Mouse (Mus musculus) right cerebral cortex, postnatal 25 days (tissue): Measurements from ENCODE around the gene Ss18l1.

ENCODE experiments used
- DNase-seq: peaks from one replicate; pipeline ENCODE4 v3.0.0; 2022

The Ss18l1 gene

GRCm38 (mm10) chr2:180087472-180087871 lies 45.2 kb downstream of the Ss18l1 start:
- no peak for DNase-seq

GRCm38 (mm10) chr2:180090285-180090684 lies 48.0 kb downstream of the Ss18l1 start:
- no peak for DNase-seq

- no peak for DNase-seq
These were observed 53.4 kb downstream of the Ss18l1 start for GRCm38 (mm10) chr2:180095711-180096110.

- DNase-seq, result no peak
These were observed 55.3 kb downstream of the Ss18l1 start for GRCm38 (mm10) chr2:180097585-180097984.

GRCm38 (mm10) chr2:180098167-180098566 lies 55.9 kb downstream of the Ss18l1 start:
- DNase-seq, result no peak

GRCm38 (mm10) chr2:180099529-180099928 lies 57.2 kb downstream of the Ss18l1 start:
- no peak for DNase-seq

- peak; percentile 51 for DNase-seq
These were observed 61.1 kb downstream of the Ss18l1 start for GRCm38 (mm10) chr2:180103151-180103977.

- peak; percentile 75 for DNase-seq
These were observed 61.8 kb downstream of the Ss18l1 start, which contains the start of gene Hrh3 for GRCm38 (mm10) chr2:180103978-180104658. Hrh3 (minus strand) TSS chr2:180104488.

GRCm38 (mm10) chr2:180104659-180105377 lies 62.5 kb downstream of the Ss18l1 start:
- DNase-seq, result no peak

- DNase-seq, result no peak
These were observed 63.3 kb downstream of the Ss18l1 start for GRCm38 (mm10) chr2:180105441-180106190.

- no peak for DNase-seq
These were observed 64.8 kb downstream of the Ss18l1 start for GRCm38 (mm10) chr2:180107081-180107480.

GRCm38 (mm10) chr2:180108285-180108684 lies 66.0 kb downstream of the Ss18l1 start:
- DNase-seq, result no peak

- peak; percentile 79 for DNase-seq
These were observed 71.9 kb downstream of the Ss18l1 start for GRCm38 (mm10) chr2:180113909-180114890.

GRCm38 (mm10) chr2:180115279-180115678 lies 73.0 kb downstream of the Ss18l1 start:
- no peak for DNase-seq

- no peak for DNase-seq
These were observed 73.8 kb downstream of the Ss18l1 start for GRCm38 (mm10) chr2:180116081-180116493.

- DNase-seq, result no peak
These were observed 74.6 kb downstream of the Ss18l1 start for GRCm38 (mm10) chr2:180116741-180117484.

GRCm38 (mm10) chr2:180117485-180118194 lies 75.3 kb downstream of the Ss18l1 start:
- DNase-seq, result peak; percentile 67

GRCm38 (mm10) chr2:180118661-180119438 lies 76.5 kb downstream of the Ss18l1 start, which contains the start of gene Osbpl2:
Osbpl2 (plus strand) TSS chr2:180119306.
- peak; percentile 100 for DNase-seq
